Mouse (Mus musculus): ENCODE measurements around the gene Zcchc24. TPM values are rescaled to one million over a fixed set of nuclear protein-coding genes. Genes with fewer than 3 reads are reported as not detected.
"Not testable (repeated sequence)": the region's sequence is repeated elsewhere in the genome, so short reads cannot be mapped to it uniquely, and the experiment has no call there.

Zcchc24 gene
- polyA plus RNA-seq (2015; fragmentation: Nextera tagmentation; extraction: Ambion mirVana), result 14.2 and 16.7 TPM in 2 replicates

GRCm38 (mm10) chr14:25768915-25769625 lies at the start of gene Zcchc24:
TSS of gene Zcchc24 (minus strand) at chr14:25769039.
- Histone ChIP-seq H3K27ac (replicated peaks) (peak within 1 kb of the TSS; percentile 63), H3K9ac (peak within 1 kb of the TSS; percentile 73), H3K9me3 (no peaks in the 10 kb centered on the region), H3K36me3 (no peaks in the 10 kb centered on the region), H3K4me2 (peak within 1 kb of the TSS; percentile 82), H3K4me3 (peak within 1 kb of the TSS; percentile 53), H3K4me1 (replicated peaks) (peaks cover 58% of the 10 kb centered on the region), H3K27me3 (peaks cover 11% of the 10 kb centered on the region; the same call in 1 of the 2 replicates)
- ATAC-seq (ENCODE audit: low read depth), result peak; percentile 82
- WGBS, result under 1% methylated on average over 32 of the region's 55 CpGs

GRCm38 (mm10) chr14:25816416-25816815 lies 47.6 kb upstream of the Zcchc24 start:
- Histone ChIP-seq H3K9me3 (no peaks in the 10 kb centered on the region), H3K4me1 (replicated peaks) (no peaks in the 10 kb centered on the region; the same call in 1 of the 2 replicates), H3K4me3 (no peak overlapping the region), H3K4me2 (no peak overlapping the region), H3K27me3 (no peaks in the 10 kb centered on the region), H3K27ac (replicated peaks) (no peak overlapping the region), H3K9ac (no peak overlapping the region), H3K36me3 (no peaks in the 10 kb centered on the region)
- peak; percentile 71; the same call in 1 of the 2 replicates for ATAC-seq (ENCODE audit: low read depth)
- 8% methylated on average over 9 of the region's 9 CpGs for WGBS

- ATAC-seq (ENCODE audit: low read depth), result no peak
- Histone ChIP-seq H3K9me3 (no peaks in the 10 kb centered on the region), H3K4me1 (replicated peaks) (no peaks in the 10 kb centered on the region; the same call in 1 of the 2 replicates), H3K4me2 (no peak overlapping the region), H3K36me3 (no peaks in the 10 kb centered on the region), H3K27me3 (no peaks in the 10 kb centered on the region), H3K27ac (replicated peaks) (no peak overlapping the region), H3K4me3 (no peak overlapping the region), H3K9ac (no peak overlapping the region)
Measured at GRCm38 (mm10) chr14:25814140-25814539, 45.3 kb upstream of the Zcchc24 start.

- H3K27ac ChIP-seq (replicated peaks); H3K36me3 ChIP-seq; H3K4me2 ChIP-seq; H3K9ac ChIP-seq; H3K9me3 ChIP-seq; ATAC-seq (ENCODE audit: low read depth); H3K27me3 ChIP-seq; H3K4me3 ChIP-seq; H3K4me1 ChIP-seq (replicated peaks): not testable (repeated sequence)
- WGBS, result 57% methylated on average over 1 of the region's 1 CpGs
Measured at GRCm38 (mm10) chr14:25811026-25811425, 42.2 kb upstream of the Zcchc24 start.

GRCm38 (mm10) chr14:25806561-25806960 lies 37.7 kb upstream of the Zcchc24 start:
- no peak overlapping the region for H3K9ac ChIP-seq
- no peak overlapping the region for H3K4me3 ChIP-seq
- WGBS, result 92% methylated on average over 7 of the region's 7 CpGs
- H3K27me3 ChIP-seq, result no peaks in the 10 kb centered on the region
- no peak for ATAC-seq (ENCODE audit: low read depth)
- H3K4me1 ChIP-seq (replicated peaks), result 0 out of 2 replicates have a peak, but pooled peaks cover 9% of the 10 kb centered on the region
- H3K9me3 ChIP-seq, result no peaks in the 10 kb centered on the region
- no peaks in the 10 kb centered on the region for H3K36me3 ChIP-seq
- no peak overlapping the region for H3K4me2 ChIP-seq
- H3K27ac ChIP-seq (replicated peaks), result no peak overlapping the region

GRCm38 (mm10) chr14:25805871-25806270 lies 37.0 kb upstream of the Zcchc24 start:
- Histone ChIP-seq H3K9ac (no peak overlapping the region), H3K27me3 (no peaks in the 10 kb centered on the region), H3K9me3 (no peaks in the 10 kb centered on the region), H3K4me1 (replicated peaks) (0 out of 2 replicates have a peak, but pooled peaks cover 9% of the 10 kb centered on the region), H3K27ac (replicated peaks) (0 out of 2 replicates have a peak overlapping the region, but pooled peaks have one; percentile 18), H3K4me2 (no peak overlapping the region), H3K36me3 (no peaks in the 10 kb centered on the region), H3K4me3 (no peak overlapping the region)
- 65% methylated on average over 7 of the region's 7 CpGs for WGBS
- no peak for ATAC-seq (ENCODE audit: low read depth)

GRCm38 (mm10) chr14:25803246-25803809 lies 34.5 kb upstream of the Zcchc24 start:
- Histone ChIP-seq H3K4me1 (replicated peaks) (0 out of 2 replicates have a peak, but pooled peaks cover 9% of the 10 kb centered on the region), H3K9ac (no peak overlapping the region), H3K36me3 (no peaks in the 10 kb centered on the region), H3K4me3 (no peak overlapping the region), H3K9me3 (no peaks in the 10 kb centered on the region), H3K27ac (replicated peaks) (no peak overlapping the region), H3K27me3 (no peaks in the 10 kb centered on the region), H3K4me2 (no peak overlapping the region)
- ATAC-seq (ENCODE audit: low read depth), result peak; percentile 11; the same call in 1 of the 2 replicates
- 41% methylated on average over 3 of the region's 3 CpGs for WGBS

- Histone ChIP-seq H3K9ac (no peak overlapping the region), H3K27ac (replicated peaks) (no peak overlapping the region), H3K4me2 (no peak overlapping the region), H3K36me3 (no peaks in the 10 kb centered on the region), H3K27me3 (no peaks in the 10 kb centered on the region), H3K4me1 (replicated peaks) (0 out of 2 replicates have a peak, but pooled peaks cover 9% of the 10 kb centered on the region), H3K9me3 (no peaks in the 10 kb centered on the region), H3K4me3 (no peak overlapping the region)
- ATAC-seq (ENCODE audit: low read depth), result no peak
Measured at GRCm38 (mm10) chr14:25802511-25802910, 33.7 kb upstream of the Zcchc24 start.

- Histone ChIP-seq H3K4me1 (replicated peaks) (0 out of 2 replicates have a peak, but pooled peaks cover 9% of the 10 kb centered on the region), H3K27me3 (no peaks in the 10 kb centered on the region), H3K4me2 (peak overlapping the region; percentile 27; the same call in 1 of the 2 replicates), H3K4me3 (no peak overlapping the region), H3K27ac (replicated peaks) (no peak overlapping the region), H3K36me3 (no peaks in the 10 kb centered on the region), H3K9me3 (no peaks in the 10 kb centered on the region), H3K9ac (0 out of 2 replicates have a peak overlapping the region, but pooled peaks have one; percentile 5)
- WGBS, result 29% methylated on average over 19 of the region's 19 CpGs
- peak; percentile 75 for ATAC-seq (ENCODE audit: low read depth)
Measured at GRCm38 (mm10) chr14:25800166-25800960, 31.5 kb upstream of the Zcchc24 start.

- H3K4me2 ChIP-seq, result no peak overlapping the region
- no peaks in the 10 kb centered on the region for H3K4me1 ChIP-seq (replicated peaks)
- H3K4me3 ChIP-seq, result no peak overlapping the region
- ATAC-seq (ENCODE audit: low read depth), result no peak
- no peaks in the 10 kb centered on the region for H3K9me3 ChIP-seq
- no peak overlapping the region for H3K27ac ChIP-seq (replicated peaks)
- H3K27me3 ChIP-seq, result no peaks in the 10 kb centered on the region
- H3K36me3 ChIP-seq, result no peaks in the 10 kb centered on the region
- WGBS, result 82% methylated on average over 7 of the region's 7 CpGs
- H3K9ac ChIP-seq, result no peak overlapping the region
Measured at GRCm38 (mm10) chr14:25796619-25797018, 27.8 kb upstream of the Zcchc24 start.

- H3K4me1 ChIP-seq (replicated peaks), result no peaks in the 10 kb centered on the region
- peak overlapping the region; percentile 49 for H3K27ac ChIP-seq (replicated peaks)
- H3K27me3 ChIP-seq, result no peaks in the 10 kb centered on the region
- no peak overlapping the region for H3K4me2 ChIP-seq
- H3K4me3 ChIP-seq, result no peak overlapping the region
- H3K9me3 ChIP-seq, result no peaks in the 10 kb centered on the region
- no peak overlapping the region for H3K9ac ChIP-seq
- WGBS, result 37% methylated on average over 9 of the region's 10 CpGs
- ATAC-seq (ENCODE audit: low read depth), result no peak; the same call in 1 of the 2 replicates
- H3K36me3 ChIP-seq, result no peaks in the 10 kb centered on the region
Measured at GRCm38 (mm10) chr14:25795561-25796174, 26.8 kb upstream of the Zcchc24 start.
